Mouse (Mus musculus) neural tube, embryonic 12.5 days (tissue): ENCODE measurements around the gene Pknox1. TPM values are rescaled to one million over a fixed set of nuclear protein-coding genes. Genes with fewer than 3 reads are reported as not detected.
"Not testable (repeated sequence)": the region's sequence is repeated elsewhere in the genome, so short reads cannot be mapped to it uniquely, and the experiment has no call there.

Experiments
- ATAC-seq: fragments of 200-750 bp; cut with Nextera tagmentation; 2 replicates; pipeline ENCODE4 v1.8.0; 2017; ENCODE audit warnings: low read depth, mild to moderate bottlenecking, moderate TSS enrichment, moderate library complexity; ENCODE audit not compliant: low FRiP score
- H3K27ac ChIP-seq: fragments of 300-500 bp; sonication (generic); 2 replicates; pipeline ENCODE4 v1.5.1; 2016
- H3K27me3 ChIP-seq: fragments of 300-500 bp; sonication (generic); replicated peaks from 2 replicates; pipeline ENCODE4 v1.6.1; 2016; ENCODE audit warnings: mild to moderate bottlenecking
- H3K36me3 ChIP-seq: fragments of 300-500 bp; sonication (generic); 2 replicates; pipeline ENCODE4 v1.6.1; 2016; ENCODE audit warnings: mild to moderate bottlenecking
- H3K4me1 ChIP-seq: fragments of 300-500 bp; sonication (generic); 2 replicates; pipeline ENCODE4 v1.6.1; 2016
- H3K4me2 ChIP-seq: fragments of 300-500 bp; sonication (generic); replicated peaks from 2 replicates; pipeline ENCODE4 v1.6.1; 2016; ENCODE audit warnings: mild to moderate bottlenecking
- H3K4me3 ChIP-seq: fragments of 300-500 bp; sonication (generic); 2 replicates; pipeline ENCODE4 v1.5.1; 2016
- H3K9ac ChIP-seq: fragments of 300-500 bp; sonication (generic); 2 replicates; pipeline ENCODE4 v1.6.1; 2016; ENCODE audit warnings: mild to moderate bottlenecking
- H3K9me3 ChIP-seq: fragments of 300-500 bp; sonication (generic); 2 replicates; pipeline ENCODE4 v1.6.1; 2016; ENCODE audit warnings: mild to moderate bottlenecking
- WGBS: fragments of 180-500 bp; shearing (Covaris S2); methylation state at CpG from one replicate; pipeline ENCODE4 v1.1.7; 2016; 5-methylcytosine and 5-hydroxymethylcytosine counted together
- polyA plus RNA-seq: library from polyadenylated mRNA; unstranded; fragments of >200 nt; fragmentation: Nextera tagmentation; extraction: Ambion mirVana; gene quantifications from 2 replicates; pipeline ENCODE4 v1.2.1, GENCODE M21; 2016

The Pknox1 gene
- polyA plus RNA-seq: 42.3 and 45.2 TPM in 2 replicates

DNA sequence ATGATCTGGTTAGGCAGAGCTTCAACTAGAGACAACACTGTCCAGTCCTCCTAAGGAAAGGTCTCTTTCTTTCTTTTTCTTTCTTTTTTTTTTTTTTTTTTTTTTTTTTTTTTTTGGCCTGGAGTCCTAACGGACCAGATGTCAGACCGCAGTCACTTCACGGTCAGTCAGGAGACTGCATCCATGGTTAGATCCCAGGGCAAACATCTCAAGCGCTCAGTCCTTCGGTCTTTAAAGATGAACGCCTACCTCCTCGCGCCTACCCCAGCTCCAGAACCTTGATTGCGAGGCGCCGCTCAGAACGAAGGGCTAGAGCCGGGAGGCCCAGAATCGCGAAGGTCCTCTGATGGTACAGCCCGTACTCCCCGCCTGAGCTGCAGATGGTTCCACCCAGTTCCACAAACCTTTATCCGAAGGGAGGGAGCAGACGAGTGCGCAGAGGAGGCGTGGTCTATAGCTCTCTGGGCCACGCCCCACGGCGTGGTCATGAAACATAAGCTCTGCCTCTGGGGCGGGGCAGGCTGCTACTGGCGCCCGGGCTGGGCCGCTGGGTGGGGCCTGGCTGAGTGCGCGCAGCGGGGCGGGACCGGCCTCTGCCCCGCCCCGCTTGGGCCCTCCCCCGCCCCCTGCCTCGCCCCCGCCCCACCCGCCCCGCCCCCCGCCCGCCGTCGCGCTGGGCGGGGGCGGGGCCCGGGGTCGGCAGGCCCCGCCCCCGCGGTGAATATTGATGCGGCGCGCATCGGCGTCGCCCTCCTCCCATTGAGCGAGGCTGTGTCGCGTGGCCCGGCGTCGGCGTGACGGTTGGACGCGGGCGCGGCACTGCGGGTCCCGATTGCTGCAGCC, at the start of gene Pknox1:
Gene Pknox1, plus strand, starts transcription at position 720 of the 843 bp plus-strand sequence.
- Histone ChIP-seq H3K27me3 (no peaks in the 10 kb centered on the region), H3K27ac (peak within 1 kb of the TSS; percentile 98), H3K4me2 (peak within 1 kb of the TSS; percentile 69), H3K9me3 (no peaks in the 10 kb centered on the region), H3K4me3 (peak within 1 kb of the TSS; percentile 76), H3K4me1 (peaks cover 38% of the 10 kb centered on the region), H3K9ac (peak within 1 kb of the TSS; percentile 88), H3K36me3 (no peaks in the 10 kb centered on the region)
- under 1% methylated on average over 58 of the region's 72 CpGs for WGBS
- peak; percentile 95 for ATAC-seq

DNA sequence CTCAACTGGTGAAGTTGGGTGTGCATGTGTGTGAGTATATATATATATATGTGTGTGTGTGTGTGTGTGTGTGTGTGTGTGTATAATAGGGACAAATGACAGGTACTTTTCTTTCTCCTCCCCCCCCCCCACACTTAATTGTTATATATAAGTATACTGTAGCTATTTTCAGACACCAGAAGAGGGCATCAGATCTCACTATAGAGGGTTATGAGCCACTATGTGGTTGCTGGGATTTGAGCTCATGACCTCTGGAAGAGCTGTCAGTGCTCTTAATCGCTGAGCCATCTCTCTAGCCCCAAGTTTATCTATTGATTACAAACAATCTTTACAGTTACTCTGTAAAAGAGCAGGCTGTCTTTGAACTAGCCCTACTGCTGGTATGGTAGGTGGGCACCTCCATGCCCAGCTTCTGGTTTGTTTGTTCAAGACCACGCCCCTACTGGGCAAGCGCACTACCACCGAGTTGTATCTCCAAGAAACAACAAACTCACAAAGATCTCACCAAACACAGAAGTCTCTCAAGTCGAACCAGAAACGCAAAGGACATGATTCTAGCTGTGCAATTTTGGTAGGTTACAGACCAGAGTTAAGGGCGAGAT, 45.1 kb upstream of the Pknox1 start:
- peak; percentile 44 for ATAC-seq
- H3K36me3 ChIP-seq: peaks cover 13% of the 10 kb centered on the region; the same call in 1 of the 2 replicates
- no peaks in the 10 kb centered on the region for H3K27me3 ChIP-seq
- H3K4me3 ChIP-seq: peak overlapping the region; percentile 56
- H3K9me3 ChIP-seq: no peaks in the 10 kb centered on the region
- peak overlapping the region; percentile 74 for H3K4me2 ChIP-seq
- peaks cover 17% of the 10 kb centered on the region for H3K4me1 ChIP-seq
- no peak overlapping the region for H3K9ac ChIP-seq
- WGBS: 4% methylated on average over 7 of the region's 7 CpGs
- H3K27ac ChIP-seq: no peak overlapping the region

GRCm38 (mm10) chr17:31519946-31520838, 44.3 kb upstream of the Pknox1 start, which contains the start of the genes Wdr4 and Ndufv3:
Gene Wdr4 (minus strand): TSS chr17:31519980.
Gene Ndufv3 (plus strand): TSS chr17:31520115.
- peak; percentile 96 for ATAC-seq
- Histone ChIP-seq H3K4me1 (peaks cover 17% of the 10 kb centered on the region), H3K4me3 (peak within 1 kb of the TSS; percentile 56), H3K36me3 (peaks cover 16% of the 10 kb centered on the region; the same call in 1 of the 2 replicates), H3K9ac (peak within 1 kb of the TSS; percentile 56), H3K27ac (no peak within 1 kb of the TSS; the same call in 1 of the 2 replicates), H3K9me3 (no peaks in the 10 kb centered on the region), H3K4me2 (peak within 1 kb of the TSS; percentile 74), H3K27me3 (no peaks in the 10 kb centered on the region)
- WGBS: under 1% methylated on average over 45 of the region's 45 CpGs

GRCm38 (mm10) chr17:31520895-31521294, 43.6 kb upstream of the Pknox1 start:
- H3K27ac ChIP-seq: no peak overlapping the region

DNA sequence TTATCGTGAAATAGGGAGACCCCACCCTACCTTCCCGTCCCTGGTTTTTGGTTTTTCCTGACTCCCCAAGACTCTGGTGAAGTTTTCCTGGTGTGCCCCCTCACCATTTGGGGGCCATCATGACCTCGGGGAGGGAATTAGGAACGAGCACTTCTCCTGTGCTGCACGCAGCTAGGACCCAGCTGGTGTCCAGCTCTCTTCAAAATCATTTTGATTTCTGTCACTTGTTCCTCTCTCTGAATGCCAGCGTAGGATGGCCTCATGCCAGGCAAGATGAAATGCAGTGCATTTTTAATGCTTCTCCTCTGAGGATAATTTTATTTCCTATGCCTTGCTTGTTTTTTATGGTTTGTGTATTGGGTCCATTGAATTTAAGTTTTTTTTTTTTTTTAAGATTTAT, 42.6 kb upstream of the Pknox1 start:
- peaks cover 17% of the 10 kb centered on the region for H3K4me1 ChIP-seq
- WGBS: 84% methylated on average over 6 of the region's 6 CpGs
- H3K4me2 ChIP-seq: no peak overlapping the region
- ATAC-seq: no peak
- H3K27ac ChIP-seq: no peak overlapping the region
- H3K9me3 ChIP-seq: no peaks in the 10 kb centered on the region
- no peaks in the 10 kb centered on the region for H3K27me3 ChIP-seq
- no peak overlapping the region for H3K4me3 ChIP-seq
- H3K9ac ChIP-seq: no peak overlapping the region
- peaks cover 19% of the 10 kb centered on the region for H3K36me3 ChIP-seq

More at GRCm38 (mm10) chr17:31520895-31521294, 43.6 kb upstream of the Pknox1 start:
- Histone ChIP-seq H3K9me3 (no peaks in the 10 kb centered on the region), H3K9ac (peak overlapping the region; percentile 56; the same call in 1 of the 2 replicates), H3K4me2 (peak overlapping the region; percentile 74), H3K4me1 (peaks cover 17% of the 10 kb centered on the region), H3K27me3 (no peaks in the 10 kb centered on the region), H3K36me3 (peaks cover 16% of the 10 kb centered on the region; the same call in 1 of the 2 replicates), H3K4me3 (peak overlapping the region; percentile 56)
- 25% methylated on average over 3 of the region's 3 CpGs for WGBS
- ATAC-seq: no peak

- H3K4me3 ChIP-seq: no peak overlapping the region
- H3K27me3 ChIP-seq: no peaks in the 10 kb centered on the region
- no peak overlapping the region for H3K9ac ChIP-seq
- H3K4me2 ChIP-seq: no peak overlapping the region
- ATAC-seq: no peak
- H3K36me3 ChIP-seq: peaks cover 38% of the 10 kb centered on the region
- 94% methylated on average over 4 of the region's 4 CpGs for WGBS
- peaks cover 17% of the 10 kb centered on the region for H3K4me1 ChIP-seq
- H3K27ac ChIP-seq: no peak overlapping the region
- no peaks in the 10 kb centered on the region for H3K9me3 ChIP-seq
Observed at GRCm38 (mm10) chr17:31525114-31525513, 39.4 kb upstream of the Pknox1 start.

DNA sequence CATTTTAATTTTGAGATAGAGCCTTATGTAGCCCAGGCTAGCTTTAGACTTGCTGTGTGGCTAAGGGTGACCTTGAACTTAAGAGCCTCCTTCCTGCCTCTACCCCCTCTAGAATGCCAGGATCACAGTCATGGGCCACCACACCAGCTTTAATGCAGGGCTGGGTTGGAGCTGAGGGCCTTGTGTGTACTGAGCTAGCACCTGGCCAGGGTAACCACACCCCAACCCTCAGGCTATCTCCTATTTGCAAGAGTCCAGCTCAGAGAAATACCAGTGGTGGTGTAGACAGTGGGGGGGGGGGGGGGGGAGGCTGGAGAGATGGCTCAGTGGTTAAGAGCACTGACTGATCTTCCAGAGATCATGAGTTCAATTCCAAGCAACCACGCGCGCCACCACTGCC, 38.7 kb upstream of the Pknox1 start:
- H3K4me2 ChIP-seq: no peak overlapping the region
- H3K27me3 ChIP-seq: no peaks in the 10 kb centered on the region
- no peaks in the 10 kb centered on the region for H3K9me3 ChIP-seq
- H3K27ac ChIP-seq: no peak overlapping the region
- 98% methylated on average over 3 of the region's 3 CpGs for WGBS
- peaks cover 11% of the 10 kb centered on the region for H3K4me1 ChIP-seq
- no peak overlapping the region for H3K9ac ChIP-seq
- no peak for ATAC-seq
- no peak overlapping the region for H3K4me3 ChIP-seq
- peaks cover 42% of the 10 kb centered on the region for H3K36me3 ChIP-seq

DNA sequence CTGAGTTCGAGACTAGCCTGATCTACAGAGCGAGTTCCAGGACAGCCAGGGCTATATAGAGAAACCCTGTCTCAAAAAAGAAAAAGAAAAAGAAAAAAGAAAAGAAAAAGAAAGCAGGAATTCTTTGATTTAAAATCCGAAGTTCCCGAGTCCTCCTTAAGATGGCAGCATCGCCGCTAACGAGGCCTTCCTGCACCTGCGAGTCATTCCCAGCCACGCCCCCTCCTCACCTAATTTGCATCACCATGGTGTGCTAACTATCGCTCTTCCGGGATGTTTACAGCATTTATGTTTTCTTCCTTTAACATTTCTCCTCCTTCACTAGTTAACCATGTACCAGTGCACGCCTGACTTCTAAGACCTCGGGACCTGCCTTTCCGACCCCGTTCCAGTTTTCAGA, 35.2 kb upstream of the Pknox1 start:
- H3K9me3 ChIP-seq: no peaks in the 10 kb centered on the region
- no peak overlapping the region for H3K4me3 ChIP-seq
- no peaks in the 10 kb centered on the region for H3K4me1 ChIP-seq
- H3K9ac ChIP-seq: no peak overlapping the region
- 21% methylated on average over 15 of the region's 15 CpGs for WGBS
- peaks cover 40% of the 10 kb centered on the region for H3K36me3 ChIP-seq
- H3K4me2 ChIP-seq: 0 out of 2 replicates have a peak overlapping the region, but pooled peaks have one; percentile 6
- ATAC-seq: no peak
- no peaks in the 10 kb centered on the region for H3K27me3 ChIP-seq
- no peak overlapping the region for H3K27ac ChIP-seq

- H3K4me3 ChIP-seq: no peak overlapping the region
- H3K4me2 ChIP-seq: no peak overlapping the region
- H3K27ac ChIP-seq: no peak overlapping the region
- H3K9me3 ChIP-seq: no peaks in the 10 kb centered on the region
- H3K27me3 ChIP-seq: no peaks in the 10 kb centered on the region
- H3K36me3 ChIP-seq: peaks cover 36% of the 10 kb centered on the region
- H3K4me1 ChIP-seq: peaks cover 15% of the 10 kb centered on the region
- no peak for ATAC-seq
- WGBS: 88% methylated on average over 14 of the region's 14 CpGs
- H3K9ac ChIP-seq: no peak overlapping the region
Observed at GRCm38 (mm10) chr17:31531441-31532158, 32.9 kb upstream of the Pknox1 start.

DNA sequence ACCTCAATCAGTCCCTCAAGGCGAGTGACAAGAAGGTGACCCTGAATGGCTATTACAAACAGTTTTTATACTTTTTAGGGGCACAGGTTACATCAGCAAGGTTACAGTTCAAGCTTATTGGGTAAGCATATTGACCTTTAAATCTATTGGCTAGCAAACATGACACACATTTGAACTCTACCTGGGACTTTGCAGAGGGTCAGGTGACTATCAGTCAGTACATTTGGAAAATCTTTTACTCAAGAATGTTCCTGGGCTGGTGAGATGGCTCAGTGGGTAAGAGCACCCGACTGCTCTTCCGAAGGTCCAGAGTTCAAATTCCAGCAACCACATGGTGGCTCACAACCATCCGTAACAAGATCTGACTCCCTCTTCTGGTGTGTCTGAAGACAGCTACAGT, 32.2 kb upstream of the Pknox1 start:
- H3K27ac ChIP-seq, ATAC-seq, H3K27me3 ChIP-seq, H3K9me3 ChIP-seq, H3K9ac ChIP-seq, H3K4me3 ChIP-seq, H3K4me2 ChIP-seq: not testable (repeated sequence)
- Histone ChIP-seq H3K4me1 (peaks cover 15% of the 10 kb centered on the region), H3K36me3 (peaks cover 29% of the 10 kb centered on the region)
- 92% methylated on average over 4 of the region's 4 CpGs for WGBS

DNA sequence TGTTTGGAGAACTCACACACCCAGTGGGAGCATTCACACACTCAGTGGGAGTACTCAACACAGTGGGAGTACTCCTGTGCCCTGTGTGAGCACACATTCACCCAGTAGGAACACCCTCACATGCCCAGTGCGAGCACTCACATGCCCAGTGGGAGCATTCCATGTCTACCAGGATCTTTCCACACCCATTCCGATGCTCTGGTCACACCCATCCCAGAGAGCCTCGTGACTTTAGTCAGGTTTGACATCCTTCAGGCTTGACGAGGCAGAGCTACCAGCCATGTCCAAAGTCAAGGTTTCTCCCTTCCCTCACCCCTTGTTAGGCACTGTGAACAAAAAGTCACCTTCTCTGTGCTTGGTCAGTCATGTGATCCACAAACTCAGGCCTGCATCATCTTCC, 29.2 kb upstream of the Pknox1 start:
- Histone ChIP-seq H3K27me3 (no peaks in the 10 kb centered on the region), H3K27ac (peak overlapping the region; percentile 67), H3K4me2 (peak overlapping the region; percentile 24; the same call in 1 of the 2 replicates), H3K4me1 (peaks cover 15% of the 10 kb centered on the region), H3K9ac (no peak overlapping the region), H3K36me3 (peaks cover 14% of the 10 kb centered on the region), H3K4me3 (no peak overlapping the region), H3K9me3 (no peaks in the 10 kb centered on the region)
- WGBS: 70% methylated on average over 4 of the region's 4 CpGs
- ATAC-seq: no peak
